Mouse (Mus musculus): Measurements from ENCODE around the gene St6gal2. TPM values are rescaled to one million over a fixed set of nuclear protein-coding genes. Genes with fewer than 3 reads are reported as not detected.

St6gal2 gene
- polyA plus RNA-seq, 1 experiment from 2014 or later: 10.8 TPM

Other genes with a start within 250 kb of the St6gal2 start
- not detected in 2 replicates for gene Vmn2r118, start 179.8 kb downstream of the St6gal2 start, polyA plus RNA-seq (2014; fragmentation: Nextera tagmentation; extraction: Ambion mirVana)

Measured in limb, embryonic 11.5 days (tissue).